Mouse (Mus musculus) G1E (cell line): ENCODE measurements around the gene Gm13030. TPM values are rescaled to one million over a fixed set of nuclear protein-coding genes. Genes with fewer than 3 reads are reported as not detected.

Source experiments
- ATAC-seq: 2 replicates; pipeline ENCODE4 v1.8.0; 2016; ENCODE audit warnings: mild to moderate bottlenecking; ENCODE audit not compliant: insufficient number of reproducible peaks, poor library complexity, low FRiP score, severe bottlenecking; ENCODE audit errors: extremely low read depth
- DNase-seq: peaks from one replicate; pipeline ENCODE4 v3.0.0; 2012; ENCODE audit warnings: low spot score
- H3K27me3 ChIP-seq: 2 replicates; pipeline ENCODE4 v1.6.1; 2012; ENCODE audit warnings: mild to moderate bottlenecking, low read length, inconsistent platforms; ENCODE audit not compliant: insufficient read depth
- H3K36me3 ChIP-seq: replicated peaks from 2 replicates; pipeline ENCODE3; 2012; ENCODE audit warnings: mild to moderate bottlenecking, inconsistent platforms
- H3K4me1 ChIP-seq: 2 replicates; pipeline ENCODE4 v1.6.1; 2012; ENCODE audit warnings: low read depth, low read length, inconsistent platforms, mixed read lengths; ENCODE audit not compliant: insufficient read depth
- H3K4me3 ChIP-seq: 2 replicates; pipeline ENCODE4 v1.5.1; 2012; ENCODE audit warnings: low read depth, mild to moderate bottlenecking, inconsistent platforms, low read length, moderate library complexity, mixed read lengths
- H3K9me3 ChIP-seq: replicated peaks from 2 replicates; pipeline ENCODE4 v1.6.1; 2012; ENCODE audit warnings: inconsistent platforms
- CTCF ChIP-seq: IDR thresholded peaks from 2 replicates; pipeline ENCODE4 v1.5.1; 2012; ENCODE audit warnings: low read depth, low read length, inconsistent platforms, mixed read lengths
- GATA1 ChIP-seq: IDR thresholded peaks from 2 replicates; pipeline ENCODE4 v1.6.1; 2012; ENCODE audit warnings: borderline replicate concordance, low read length, inconsistent platforms, mixed read lengths
- GATA2 ChIP-seq: IDR thresholded peaks from 2 replicates; pipeline ENCODE4 v1.6.1; 2012; ENCODE audit warnings: low read depth, low read length, inconsistent platforms, borderline replicate concordance
- POLR2AphosphoS5 ChIP-seq: IDR thresholded peaks from 2 replicates; pipeline ENCODE4 v1.6.1; 2012; ENCODE audit warnings: low read depth, low read length, inconsistent platforms; ENCODE audit not compliant: insufficient replicate concordance
- TAL1 ChIP-seq: conservative IDR thresholded peaks from 2 replicates; pipeline ENCODE4 v1.6.1; 2012; ENCODE audit warnings: low read depth, low read length, inconsistent platforms, mixed read lengths
- polyA plus RNA-seq: library from polyadenylated mRNA; stranded (reverse); fragments of >175 nt; gene quantifications from 2 replicates; pipeline ENCODE4 v1.2.3, GENCODE M21; 2012
- total RNA-seq, 2 experiments: library from RNA; stranded (forward) in 1 of 2; stranded (reverse) in 1 of 2; fragments of 200-1000 nt in 1 of 2; fragments of >200 nt in 1 of 2; fragmentation: Nextera tagmentation in 1 of 2; gene quantifications; 2 replicates each; pipeline ENCODE4 v1.2.3; 2014 to 2017

The Gm13030 gene
- total and polyA plus RNA-seq, 3 experiments, result not detected

DNA sequence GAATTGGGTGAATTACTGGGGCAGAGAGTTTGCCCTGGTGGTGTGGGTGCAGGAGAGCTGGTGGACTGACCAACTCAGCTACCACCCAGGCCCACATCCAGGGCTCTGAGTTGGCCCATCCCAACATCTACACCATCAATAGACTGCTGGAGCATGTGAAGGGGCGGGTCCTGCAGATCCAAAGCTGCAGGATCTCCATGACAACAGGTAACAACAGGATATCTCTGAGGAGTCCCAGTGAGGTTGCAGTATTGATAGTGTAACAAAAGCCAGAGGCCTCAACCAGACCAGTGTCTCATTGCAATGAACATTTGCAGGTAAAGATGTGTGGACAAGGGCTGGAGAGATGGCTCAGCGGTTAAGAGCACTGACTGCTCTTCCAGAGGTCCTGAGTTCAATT lies 52.7 kb downstream of the Gm13030 start:
- TF ChIP-seq CTCF (no peak), GATA2 (no peak), TAL1 (no peak), POLR2AphosphoS5 (no peak), GATA1 (no peak)
- no peaks in the 10 kb centered on the region for H3K27me3 ChIP-seq
- DNase-seq, result no peak
- peaks cover 20% of the 10 kb centered on the region for H3K36me3 ChIP-seq
- H3K4me1 ChIP-seq, result no peaks in the 10 kb centered on the region
- no peak for ATAC-seq
- H3K9me3 ChIP-seq, result peaks cover 29% of the 10 kb centered on the region
- no peak overlapping the region for H3K4me3 ChIP-seq

Other genes starting within 250 kb of the Gm13030 start
- not detected in 2 replicates for gene Vwa5b1, start 238.1 kb downstream of the Gm13030 start, total RNA-seq (2014; fragmentation: Nextera tagmentation)
- gene Vwa5b1, start 238.1 kb downstream of the Gm13030 start, total RNA-seq (2017), result 0.06 and 0.33 TPM in 2 replicates
- not detected in 2 replicates for gene Vwa5b1, start 238.1 kb downstream of the Gm13030 start, polyA plus RNA-seq
- gene Pla2g2c, start 149.2 kb downstream of the Gm13030 start, total RNA-seq (2014; fragmentation: Nextera tagmentation), result not detected in 2 replicates
- gene Pla2g2c, start 149.2 kb downstream of the Gm13030 start, total RNA-seq (2017), result 0.16 TPM in 1 of 2 replicates, not detected in the other
- gene Pla2g2c, start 149.2 kb downstream of the Gm13030 start, polyA plus RNA-seq, result not detected in 2 replicates
- gene Ubxn10, start 136.8 kb downstream of the Gm13030 start, total RNA-seq (2014; fragmentation: Nextera tagmentation), result not detected in 2 replicates
- gene Ubxn10, start 136.8 kb downstream of the Gm13030 start, total RNA-seq (2017), result 0.33 TPM in 1 of 2 replicates, not detected in the other
- gene Ubxn10, start 136.8 kb downstream of the Gm13030 start, polyA plus RNA-seq, result not detected in 2 replicates
- not detected in 2 replicates for gene Pla2g2f, start 116.3 kb downstream of the Gm13030 start, total RNA-seq (2014; fragmentation: Nextera tagmentation)
- gene Pla2g2f, start 116.3 kb downstream of the Gm13030 start, total RNA-seq (2017), result 0.11 TPM in 1 of 2 replicates, not detected in the other
- not detected in 2 replicates for gene Pla2g2f, start 116.3 kb downstream of the Gm13030 start, polyA plus RNA-seq
- gene Pla2g2d, start 98.2 kb downstream of the Gm13030 start, total RNA-seq (2014; fragmentation: Nextera tagmentation), result not detected in 2 replicates
- gene Pla2g2d, start 98.2 kb downstream of the Gm13030 start, total RNA-seq (2017), result 0.12 TPM in 1 of 2 replicates, not detected in the other
- gene Pla2g2d, start 98.2 kb downstream of the Gm13030 start, polyA plus RNA-seq, result not detected in 2 replicates
- 32.6 and 32.7 TPM in 2 replicates for gene Pla2g5, start 10.5 kb downstream of the Gm13030 start, total RNA-seq (2014; fragmentation: Nextera tagmentation)
- 10.3 and 16.4 TPM in 2 replicates for gene Pla2g5, start 10.5 kb downstream of the Gm13030 start, total RNA-seq (2017)
- gene Pla2g5, start 10.5 kb downstream of the Gm13030 start, polyA plus RNA-seq, result 12.7 and 14.7 TPM in 2 replicates
- gene Pla2g2e, start 4.0 kb upstream of the Gm13030 start, total RNA-seq (2014; fragmentation: Nextera tagmentation), result 1.1 TPM in 1 of 2 replicates, not detected in the other
- gene Pla2g2e, start 4.0 kb upstream of the Gm13030 start, total RNA-seq (2017), result 0.22 and 0.23 TPM in 2 replicates
- 0.07 and 0.13 TPM in 2 replicates for gene Pla2g2e, start 4.0 kb upstream of the Gm13030 start, polyA plus RNA-seq
- 2.9 and 5.4 TPM in 2 replicates for gene Otud3, start 40.0 kb upstream of the Gm13030 start, total RNA-seq (2014; fragmentation: Nextera tagmentation)
- gene Otud3, start 40.0 kb upstream of the Gm13030 start, total RNA-seq (2017), result 11.0 and 11.7 TPM in 2 replicates
- gene Otud3, start 40.0 kb upstream of the Gm13030 start, polyA plus RNA-seq, result 11.8 and 14.5 TPM in 2 replicates
- not detected in 2 replicates for gene Rnf186, start 93.1 kb upstream of the Gm13030 start, total RNA-seq (2014; fragmentation: Nextera tagmentation)
- 0.12 and 0.27 TPM in 2 replicates for gene Rnf186, start 93.1 kb upstream of the Gm13030 start, total RNA-seq (2017)
- gene Rnf186, start 93.1 kb upstream of the Gm13030 start, polyA plus RNA-seq, result not detected in 2 replicates
- gene Tmco4, start 98.9 kb upstream of the Gm13030 start, total RNA-seq (2014; fragmentation: Nextera tagmentation), result 8.8 and 11.6 TPM in 2 replicates
- gene Tmco4, start 98.9 kb upstream of the Gm13030 start, total RNA-seq (2017), result 16.3 and 16.5 TPM in 2 replicates
- 17.1 and 19.8 TPM in 2 replicates for gene Tmco4, start 98.9 kb upstream of the Gm13030 start, polyA plus RNA-seq
- gene Htr6, start 201.6 kb upstream of the Gm13030 start, total RNA-seq (2014; fragmentation: Nextera tagmentation), result not detected in 2 replicates
- 0.06 TPM in 1 of 2 replicates, not detected in the other for gene Htr6, start 201.6 kb upstream of the Gm13030 start, total RNA-seq (2017)
- gene Htr6, start 201.6 kb upstream of the Gm13030 start, polyA plus RNA-seq, result not detected in 2 replicates
- not detected in 2 replicates for gene Nbl1, start 219.0 kb upstream of the Gm13030 start, total RNA-seq (2014; fragmentation: Nextera tagmentation)
- gene Nbl1, start 219.0 kb upstream of the Gm13030 start, total RNA-seq (2017), result 0.11 TPM in 1 of 2 replicates, not detected in the other
- gene Nbl1, start 219.0 kb upstream of the Gm13030 start, polyA plus RNA-seq, result 0.05 and 0.18 TPM in 2 replicates